Mouse (Mus musculus): ENCODE data around the gene Csnk1d. TPM values are rescaled to one million over a fixed set of nuclear protein-coding genes. Genes with fewer than 3 reads are reported as not detected.

Gene Csnk1d
- polyA plus RNA-seq, 1 experiment from 2014 or later = 93.9 TPM

GRCm38 (mm10) chr11:121014896-121015300 lies 23.8 kb upstream of the Csnk1d start:
- Histone ChIP-seq H3K36me3 (ENCODE audit: control insufficient read depth, insufficient read depth, low read length) (no peaks in the 10 kb centered on the region), H3K4me2 (ENCODE audit: low read depth, low read length) (peak overlapping the region; percentile 55), H3K4me1 (ENCODE audit: control insufficient read depth, insufficient read depth, low read length) (peaks cover 7% of the 10 kb centered on the region), H3K27me3 (replicated peaks; ENCODE audit: control insufficient read depth, insufficient read depth, low read length) (no peaks in the 10 kb centered on the region), H3K4me3 (ENCODE audit: low read length) (peak overlapping the region; percentile 31), H3K9ac (ENCODE audit: low read depth, low read length) (peak overlapping the region; percentile 57), H3K9me3 (ENCODE audit: control insufficient read depth, low read length) (no peaks in the 10 kb centered on the region), H3K27ac (ENCODE audit: low read length) (no peak overlapping the region)
- 41% methylated on average over 19 of the region's 19 CpGs for WGBS
- no peak for ATAC-seq

- Histone ChIP-seq H3K9ac (ENCODE audit: low read depth, low read length) (no peak overlapping the region), H3K4me1 (ENCODE audit: control insufficient read depth, insufficient read depth, low read length) (peaks cover 7% of the 10 kb centered on the region), H3K4me2 (ENCODE audit: low read depth, low read length) (no peak overlapping the region), H3K4me3 (ENCODE audit: low read length) (no peak overlapping the region), H3K27ac (ENCODE audit: low read length) (no peak overlapping the region), H3K36me3 (ENCODE audit: control insufficient read depth, insufficient read depth, low read length) (no peaks in the 10 kb centered on the region), H3K9me3 (ENCODE audit: control insufficient read depth, low read length) (no peaks in the 10 kb centered on the region), H3K27me3 (replicated peaks; ENCODE audit: control insufficient read depth, insufficient read depth, low read length) (no peaks in the 10 kb centered on the region)
- WGBS = 75% methylated on average over 7 of the region's 7 CpGs
- ATAC-seq = no peak
Observed at GRCm38 (mm10) chr11:121013656-121014055, 22.5 kb upstream of the Csnk1d start.

DNA sequence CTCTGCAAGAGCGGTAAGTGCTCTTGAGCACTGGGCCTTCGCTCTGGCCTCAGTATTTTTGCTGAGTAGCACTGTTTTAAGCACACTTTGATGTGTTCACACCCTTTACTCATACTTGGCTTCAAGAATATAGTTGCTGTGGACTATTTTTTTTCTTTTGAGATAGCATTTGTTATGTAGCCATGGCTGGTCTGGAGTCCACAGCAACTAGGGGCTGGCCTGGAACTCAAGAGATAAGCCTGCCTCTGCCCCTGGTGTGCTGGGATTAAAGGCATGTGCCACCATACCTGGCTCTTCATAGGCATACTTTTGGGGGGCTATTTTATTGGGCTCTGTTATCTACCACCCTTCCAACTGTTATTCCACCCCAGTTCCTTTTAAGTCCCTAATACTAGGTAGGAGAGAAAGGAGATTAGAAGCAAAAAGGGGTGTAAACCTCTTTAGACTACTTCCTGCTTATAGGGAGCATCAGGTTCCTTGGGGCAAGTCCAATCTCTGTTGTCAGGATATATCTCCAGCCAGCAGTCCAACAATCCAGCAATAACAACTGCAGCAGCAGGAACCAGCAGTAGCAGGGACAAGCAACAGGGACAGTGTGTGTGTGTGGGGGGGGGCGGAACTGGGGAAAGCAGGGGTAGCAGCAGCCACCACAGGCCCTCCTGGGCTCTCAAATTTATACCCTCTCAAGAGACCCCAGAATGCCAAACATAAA lies 19.1 kb upstream of the Csnk1d start:
- no peak for ATAC-seq
- Histone ChIP-seq H3K4me3 (ENCODE audit: low read length) (no peak overlapping the region), H3K27ac (ENCODE audit: low read length) (no peak overlapping the region), H3K9me3 (ENCODE audit: control insufficient read depth, low read length) (no peaks in the 10 kb centered on the region), H3K4me1 (ENCODE audit: control insufficient read depth, insufficient read depth, low read length) (peaks cover 4% of the 10 kb centered on the region), H3K9ac (ENCODE audit: low read depth, low read length) (no peak overlapping the region), H3K36me3 (ENCODE audit: control insufficient read depth, insufficient read depth, low read length) (no peaks in the 10 kb centered on the region), H3K27me3 (replicated peaks; ENCODE audit: control insufficient read depth, insufficient read depth, low read length) (no peaks in the 10 kb centered on the region), H3K4me2 (ENCODE audit: low read depth, low read length) (no peak overlapping the region)
- WGBS = 91% methylated on average over 3 of the region's 3 CpGs

DNA sequence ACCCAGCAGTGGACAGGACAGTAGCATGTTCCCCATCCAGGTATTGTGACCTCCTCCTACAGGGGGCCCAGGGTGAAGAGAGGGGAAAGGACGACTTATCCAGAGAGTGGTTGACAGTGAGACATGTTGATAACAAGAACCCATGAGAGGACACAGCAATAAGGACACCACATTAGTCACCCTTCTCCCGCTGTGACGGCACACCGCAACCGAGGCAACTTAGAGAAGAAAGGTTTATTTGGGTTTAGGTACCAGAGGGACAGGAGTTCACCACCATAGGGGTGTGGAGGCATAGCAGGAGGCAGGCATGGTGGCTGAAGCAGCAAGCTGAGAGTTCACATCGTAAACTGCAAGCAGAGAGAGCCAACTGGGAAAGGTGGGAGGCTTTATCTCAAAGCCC lies 15.1 kb upstream of the Csnk1d start:
- 67% methylated on average over 6 of the region's 6 CpGs for WGBS
- ATAC-seq = no peak

GRCm38 (mm10) chr11:121004281-121004680 lies 13.2 kb upstream of the Csnk1d start:
- H3K4me2 ChIP-seq (ENCODE audit: low read depth, low read length) = no peak overlapping the region
- WGBS = 48% methylated on average over 5 of the region's 5 CpGs
- ATAC-seq = no peak
- no peak overlapping the region for H3K27ac ChIP-seq (ENCODE audit: low read length)
- no peaks in the 10 kb centered on the region for H3K4me1 ChIP-seq (ENCODE audit: control insufficient read depth, insufficient read depth, low read length)
- H3K4me3 ChIP-seq (ENCODE audit: low read length) = no peak overlapping the region
- no peaks in the 10 kb centered on the region for H3K27me3 ChIP-seq (replicated peaks; ENCODE audit: control insufficient read depth, insufficient read depth, low read length)
- H3K9ac ChIP-seq (ENCODE audit: low read depth, low read length) = no peak overlapping the region
- no peaks in the 10 kb centered on the region for H3K36me3 ChIP-seq (ENCODE audit: control insufficient read depth, insufficient read depth, low read length)
- no peaks in the 10 kb centered on the region for H3K9me3 ChIP-seq (ENCODE audit: control insufficient read depth, low read length)

More for the DNA sequence above, 15.1 kb upstream of the Csnk1d start:
- Histone ChIP-seq H3K4me3 (ENCODE audit: low read length) (no peak overlapping the region), H3K36me3 (ENCODE audit: control insufficient read depth, insufficient read depth, low read length) (no peaks in the 10 kb centered on the region), H3K9me3 (ENCODE audit: control insufficient read depth, low read length) (no peaks in the 10 kb centered on the region), H3K4me2 (ENCODE audit: low read depth, low read length) (no peak overlapping the region), H3K4me1 (ENCODE audit: control insufficient read depth, insufficient read depth, low read length) (no peaks in the 10 kb centered on the region), H3K27ac (ENCODE audit: low read length) (no peak overlapping the region), H3K9ac (ENCODE audit: low read depth, low read length) (no peak overlapping the region), H3K27me3 (replicated peaks; ENCODE audit: control insufficient read depth, insufficient read depth, low read length) (no peaks in the 10 kb centered on the region)

DNA sequence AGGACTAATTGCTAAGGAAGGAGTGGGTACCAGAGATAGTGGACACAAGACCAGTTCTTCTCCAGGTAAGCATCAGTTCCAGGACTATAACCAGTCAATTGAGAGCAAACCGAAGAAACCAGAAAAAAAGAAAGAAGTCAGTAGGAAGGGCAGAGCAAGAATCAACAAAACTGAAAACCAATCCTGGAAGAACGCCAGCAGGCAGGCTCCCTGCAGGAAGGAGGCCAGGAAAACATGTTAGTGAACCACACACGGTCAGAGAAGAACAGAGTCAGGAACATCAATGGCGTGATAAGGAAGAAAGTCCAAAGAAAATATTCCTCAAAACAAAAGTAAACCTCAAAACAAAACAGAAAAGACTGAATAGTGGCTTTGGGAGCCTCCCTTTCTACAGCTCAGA lies 10.8 kb upstream of the Csnk1d start:
- Histone ChIP-seq H3K4me3 (ENCODE audit: low read length) (no peak overlapping the region), H3K9ac (ENCODE audit: low read depth, low read length) (no peak overlapping the region), H3K27ac (ENCODE audit: low read length) (no peak overlapping the region), H3K4me2 (ENCODE audit: low read depth, low read length) (no peak overlapping the region), H3K4me1 (ENCODE audit: control insufficient read depth, insufficient read depth, low read length) (no peaks in the 10 kb centered on the region), H3K27me3 (replicated peaks; ENCODE audit: control insufficient read depth, insufficient read depth, low read length) (no peaks in the 10 kb centered on the region), H3K36me3 (ENCODE audit: control insufficient read depth, insufficient read depth, low read length) (no peaks in the 10 kb centered on the region), H3K9me3 (ENCODE audit: control insufficient read depth, low read length) (no peaks in the 10 kb centered on the region)
- WGBS = 42% methylated on average over 4 of the region's 4 CpGs
- ATAC-seq = no peak

- Histone ChIP-seq H3K4me2 (ENCODE audit: low read depth, low read length) (no peak overlapping the region), H3K36me3 (ENCODE audit: control insufficient read depth, insufficient read depth, low read length) (no peaks in the 10 kb centered on the region), H3K9ac (ENCODE audit: low read depth, low read length) (no peak overlapping the region), H3K9me3 (ENCODE audit: control insufficient read depth, low read length) (no peaks in the 10 kb centered on the region), H3K27ac (ENCODE audit: low read length) (no peak overlapping the region), H3K4me3 (ENCODE audit: low read length) (no peak overlapping the region), H3K4me1 (ENCODE audit: control insufficient read depth, insufficient read depth, low read length) (peaks cover 16% of the 10 kb centered on the region; the same call in 1 of the 2 replicates), H3K27me3 (replicated peaks; ENCODE audit: control insufficient read depth, insufficient read depth, low read length) (no peaks in the 10 kb centered on the region)
- WGBS = 73% methylated on average over 6 of the region's 6 CpGs
- ATAC-seq = no peak
Observed at GRCm38 (mm10) chr11:120994741-120995140, 3.6 kb upstream of the Csnk1d start.

- Histone ChIP-seq H3K4me3 (ENCODE audit: low read length) (no peak overlapping the region), H3K27ac (ENCODE audit: low read length) (no peak overlapping the region), H3K4me1 (ENCODE audit: control insufficient read depth, insufficient read depth, low read length) (peaks cover 27% of the 10 kb centered on the region), H3K27me3 (replicated peaks; ENCODE audit: control insufficient read depth, insufficient read depth, low read length) (no peaks in the 10 kb centered on the region), H3K4me2 (ENCODE audit: low read depth, low read length) (no peak overlapping the region), H3K9ac (ENCODE audit: low read depth, low read length) (no peak overlapping the region), H3K9me3 (ENCODE audit: control insufficient read depth, low read length) (no peaks in the 10 kb centered on the region), H3K36me3 (ENCODE audit: control insufficient read depth, insufficient read depth, low read length) (no peaks in the 10 kb centered on the region)
- WGBS = 69% methylated on average over 5 of the region's 5 CpGs
- no peak for ATAC-seq
Observed at GRCm38 (mm10) chr11:120993586-120993985, 2.5 kb upstream of the Csnk1d start.

DNA sequence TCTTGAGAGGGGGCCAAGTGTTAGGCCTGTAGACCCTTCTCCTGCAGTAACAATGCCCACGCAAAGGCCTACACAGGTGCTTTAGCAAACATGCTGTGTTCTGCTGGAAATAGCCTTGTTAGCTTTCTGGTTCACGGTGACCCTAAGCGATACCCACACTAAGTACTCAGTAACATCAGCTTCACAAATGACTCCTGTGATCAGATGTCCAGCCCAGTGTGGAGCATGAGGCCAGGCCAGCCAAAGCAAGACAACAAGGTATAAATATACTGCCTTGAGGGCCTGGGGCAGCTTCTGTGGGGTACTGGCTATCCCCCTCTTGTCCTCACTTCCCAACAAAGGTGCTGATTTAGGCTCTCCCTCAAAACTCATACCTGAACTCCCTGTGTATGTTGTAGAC lies 1.9 kb upstream of the Csnk1d start:
- H3K4me2 ChIP-seq (ENCODE audit: low read depth, low read length) = peak overlapping the region; percentile 19
- ATAC-seq = no peak
- peak overlapping the region; percentile 94; the same call in 1 of the 2 replicates for H3K27ac ChIP-seq (ENCODE audit: low read length)
- H3K9me3 ChIP-seq (ENCODE audit: control insufficient read depth, low read length) = no peaks in the 10 kb centered on the region
- no peaks in the 10 kb centered on the region for H3K36me3 ChIP-seq (ENCODE audit: control insufficient read depth, insufficient read depth, low read length)
- no peaks in the 10 kb centered on the region for H3K27me3 ChIP-seq (replicated peaks; ENCODE audit: control insufficient read depth, insufficient read depth, low read length)
- H3K4me3 ChIP-seq (ENCODE audit: low read length) = no peak overlapping the region
- H3K9ac ChIP-seq (ENCODE audit: low read depth, low read length) = peak overlapping the region; percentile 59; the same call in 1 of the 2 replicates
- H3K4me1 ChIP-seq (ENCODE audit: control insufficient read depth, insufficient read depth, low read length) = peaks cover 32% of the 10 kb centered on the region
- WGBS = 92% methylated on average over 3 of the region's 3 CpGs

- H3K4me3 ChIP-seq (ENCODE audit: low read length) = peak overlapping the region; percentile 97
- H3K4me2 ChIP-seq (ENCODE audit: low read depth, low read length) = peak overlapping the region; percentile 50
- peaks cover 37% of the 10 kb centered on the region for H3K4me1 ChIP-seq (ENCODE audit: control insufficient read depth, insufficient read depth, low read length)
- no peaks in the 10 kb centered on the region for H3K9me3 ChIP-seq (ENCODE audit: control insufficient read depth, low read length)
- peak overlapping the region; percentile 94 for H3K27ac ChIP-seq (ENCODE audit: low read length)
- no peaks in the 10 kb centered on the region for H3K27me3 ChIP-seq (replicated peaks; ENCODE audit: control insufficient read depth, insufficient read depth, low read length)
- ATAC-seq = peak; percentile 5
- H3K9ac ChIP-seq (ENCODE audit: low read depth, low read length) = peak overlapping the region; percentile 59
- 51% methylated on average over 3 of the region's 3 CpGs for WGBS
- no peaks in the 10 kb centered on the region for H3K36me3 ChIP-seq (ENCODE audit: control insufficient read depth, insufficient read depth, low read length)
Observed at GRCm38 (mm10) chr11:120991791-120992190, 661 bp upstream of the Csnk1d start.

All from intestine, embryonic 16.5 days (tissue).